Mouse (Mus musculus): ENCODE data around the gene Cdh22. TPM values are rescaled to one million over a fixed set of nuclear protein-coding genes. Genes with fewer than 3 reads are reported as not detected.

Gene Cdh22
- polyA plus RNA-seq, 1 experiment: 0.80 TPM

GRCm38 (mm10) chr2:165068806-165069205 is 165.8 kb downstream of the Cdh22 start:
- Histone ChIP-seq H3K4me3 (replicated peaks; ENCODE audit: control insufficient read depth, low read depth, low read length) (no peak overlapping the region), H3K4me1 (ENCODE audit: control insufficient read depth, insufficient read depth, low read length) (no peaks in the 10 kb centered on the region; the same call in 1 of the 2 replicates), H3K27ac (ENCODE audit: control insufficient read depth, insufficient read depth, low read depth, low read length, poor library complexity) (no peak overlapping the region)
- 57% methylated on average over 2 of the region's 2 CpGs for WGBS
- TF ChIP-seq CTCF (IDR thresholded peaks at IDR 0.05; ENCODE audit: control insufficient read depth, insufficient read depth, low read length): no peak
- no peak for TF ChIP-seq POLR2A (IDR thresholded peaks at IDR 0.05; ENCODE audit: borderline replicate concordance, control insufficient read depth, low read depth, low read length)

GRCm38 (mm10) chr2:165064489-165064888 is 170.2 kb downstream of the Cdh22 start:
- H3K4me1 ChIP-seq (ENCODE audit: control insufficient read depth, insufficient read depth, low read length): peaks cover 2% of the 10 kb centered on the region
- TF ChIP-seq CTCF (IDR thresholded peaks at IDR 0.05; ENCODE audit: control insufficient read depth, insufficient read depth, low read length) (no peak), POLR2A (IDR thresholded peaks at IDR 0.05; ENCODE audit: borderline replicate concordance, control insufficient read depth, low read depth, low read length) (no peak)
- WGBS: 73% methylated on average over 7 of the region's 7 CpGs
- H3K4me3 ChIP-seq (replicated peaks; ENCODE audit: control insufficient read depth, low read depth, low read length): no peak overlapping the region
- H3K27ac ChIP-seq (ENCODE audit: control insufficient read depth, insufficient read depth, low read depth, low read length, poor library complexity): no peak overlapping the region

GRCm38 (mm10) chr2:165061638-165062433 is 172.8 kb downstream of the Cdh22 start:
- 55% methylated on average over 16 of the region's 16 CpGs for WGBS
- peaks cover 2% of the 10 kb centered on the region for H3K4me1 ChIP-seq (ENCODE audit: control insufficient read depth, insufficient read depth, low read length)
- no peak for TF ChIP-seq POLR2A (IDR thresholded peaks at IDR 0.05; ENCODE audit: borderline replicate concordance, control insufficient read depth, low read depth, low read length)
- no peak for TF ChIP-seq CTCF (IDR thresholded peaks at IDR 0.05; ENCODE audit: control insufficient read depth, insufficient read depth, low read length)
- H3K27ac ChIP-seq (ENCODE audit: control insufficient read depth, insufficient read depth, low read depth, low read length, poor library complexity): peak overlapping the region; percentile 9
- H3K4me3 ChIP-seq (replicated peaks; ENCODE audit: control insufficient read depth, low read depth, low read length): no peak overlapping the region

Other genes starting within 250 kb of the Cdh22 start
- 15.9 and 30.7 TPM in 2 replicates for gene Ncoa5, start 200.0 kb downstream of the Cdh22 start, polyA plus RNA-seq (2011; ENCODE audit: insufficient read depth, insufficient read length, low replicate concordance, missing spikeins)
- gene Cd40, start 179.2 kb downstream of the Cdh22 start, polyA plus RNA-seq (2011; ENCODE audit: insufficient read depth, insufficient read length, low replicate concordance, missing spikeins): 11.4 and 13.6 TPM in 2 replicates
- gene 1700025C18Rik, start 144.1 kb downstream of the Cdh22 start, polyA plus RNA-seq (2011; ENCODE audit: insufficient read depth, insufficient read length, low replicate concordance, missing spikeins): not detected in 2 replicates
- 44.3 and 79.2 TPM in 2 replicates for gene Slc35c2, start 53.0 kb upstream of the Cdh22 start, polyA plus RNA-seq (2011; ENCODE audit: insufficient read depth, insufficient read length, low replicate concordance, missing spikeins)
- gene Elmo2, start 91.6 kb upstream of the Cdh22 start, polyA plus RNA-seq (2011; ENCODE audit: insufficient read depth, insufficient read length, low replicate concordance, missing spikeins): 11.4 and 29.8 TPM in 2 replicates
- not detected in 2 replicates for gene Zfp663, start 133.9 kb upstream of the Cdh22 start, polyA plus RNA-seq (2011; ENCODE audit: insufficient read depth, insufficient read length, low replicate concordance, missing spikeins)
- 0.36 and 0.42 TPM in 2 replicates for gene Zfp334, start 153.4 kb upstream of the Cdh22 start, polyA plus RNA-seq (2011; ENCODE audit: insufficient read depth, insufficient read length, low replicate concordance, missing spikeins)
- gene Ocstamp, start 165.6 kb upstream of the Cdh22 start, polyA plus RNA-seq (2011; ENCODE audit: insufficient read depth, insufficient read length, low replicate concordance, missing spikeins): 0.67 TPM in 1 of 2 replicates, not detected in the other
- gene Slc13a3, start 238.4 kb upstream of the Cdh22 start, polyA plus RNA-seq (2011; ENCODE audit: insufficient read depth, insufficient read length, low replicate concordance, missing spikeins): 1.6 TPM in 1 of 2 replicates, not detected in the other

Measured in bone marrow, adult 2 months (tissue).